Mouse (Mus musculus): ENCODE data around the gene Smarca4.

DNA sequence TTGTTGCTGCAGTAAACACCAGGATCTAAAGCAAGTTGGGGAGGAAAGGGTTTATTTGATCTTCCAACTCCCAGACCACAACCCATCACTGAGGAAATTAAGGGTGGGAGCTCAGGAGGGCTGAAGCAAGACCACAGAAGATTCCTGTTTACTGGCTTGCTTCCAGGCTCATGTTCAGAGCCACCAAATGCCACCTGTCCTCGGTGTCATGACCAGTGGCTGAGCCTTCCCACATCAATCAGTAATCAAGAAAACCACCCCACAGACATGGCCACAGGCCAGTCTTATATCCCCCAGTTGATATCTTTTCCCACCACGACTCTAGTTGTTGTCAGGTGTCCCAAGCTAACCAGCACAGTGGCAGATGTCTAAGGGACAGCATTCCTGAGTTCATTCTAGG lies 37.3 kb downstream of the Smarca4 start:
- TF ChIP-seq POLR2A (IDR thresholded peaks at IDR 0.05; ENCODE audit: borderline replicate concordance, extremely low read depth, low read depth, low read length) (no peak), CTCF (IDR thresholded peaks at IDR 0.05; ENCODE audit: insufficient read depth, low read length) (no peak)
